Mouse (Mus musculus): Measurements from ENCODE around the gene Sipa1l3.

The Sipa1l3 gene

DNA sequence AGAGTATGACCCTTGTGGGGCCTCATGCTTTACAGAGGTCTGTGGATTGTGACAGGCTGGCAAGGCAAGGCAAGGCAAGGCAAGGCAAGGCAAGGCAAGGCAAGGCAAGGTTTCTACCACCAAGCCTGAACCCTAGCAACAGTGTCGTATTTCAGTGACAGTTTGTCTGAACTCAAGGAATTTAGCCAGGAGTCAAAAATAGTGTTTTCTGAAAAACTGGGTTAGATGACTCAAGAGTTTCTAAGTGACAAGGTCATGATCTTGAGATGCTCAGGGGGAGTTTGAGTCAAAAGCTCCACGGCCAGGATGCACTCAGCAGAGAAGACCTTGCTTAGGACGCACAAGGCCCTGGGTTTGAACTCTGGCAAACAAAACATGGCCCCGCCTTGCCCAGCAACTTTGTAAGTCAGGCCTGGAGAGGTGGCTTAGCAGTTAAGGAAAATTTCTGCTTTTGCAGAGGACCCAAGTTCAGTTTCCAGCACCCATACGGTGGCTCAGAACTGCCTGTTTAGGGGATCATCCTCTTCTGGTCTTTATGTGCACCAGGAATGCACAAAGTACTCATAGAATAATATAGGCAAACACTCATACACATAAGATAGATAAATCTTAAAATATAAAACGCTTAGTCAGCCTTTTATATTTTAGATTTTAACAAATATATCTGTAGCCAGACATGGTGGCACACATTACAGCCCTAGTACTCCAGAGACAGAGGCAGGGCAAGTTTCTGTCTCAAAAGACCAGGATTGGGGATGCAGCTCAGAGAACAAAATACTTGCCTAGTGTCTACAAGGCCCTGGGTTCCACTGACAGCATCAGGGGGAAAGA, 182.4 kb downstream of the Sipa1l3 start:
- DNase-seq (ENCODE audit: low spot score): no peak

GRCm38 (mm10) chr7:29335276-29335675, 183.2 kb downstream of the Sipa1l3 start:
- DNase-seq (ENCODE audit: low spot score): no peak

DNA sequence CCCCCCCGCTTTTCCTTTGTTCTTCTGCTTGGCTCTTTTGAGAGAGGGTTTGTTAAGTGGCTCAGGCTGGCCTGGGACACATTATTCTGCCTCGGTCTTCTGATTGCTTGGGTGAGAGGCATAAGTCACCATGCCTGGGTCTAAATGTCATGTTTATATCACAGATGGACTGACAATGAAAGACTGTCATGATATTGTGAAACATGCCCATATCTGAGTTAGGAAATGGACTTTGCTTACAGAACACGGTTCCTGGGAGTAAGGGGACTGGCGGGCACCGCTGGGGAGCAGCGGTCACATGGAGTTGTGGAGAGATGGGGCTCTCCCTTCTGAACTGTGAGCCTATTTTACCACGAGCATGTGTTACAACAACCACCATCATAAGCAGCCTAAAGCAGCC, 184.3 kb downstream of the Sipa1l3 start:
- no peak for DNase-seq (ENCODE audit: low spot score)

GRCm38 (mm10) chr7:29328984-29329383, 189.5 kb downstream of the Sipa1l3 start:
- no peak for DNase-seq (ENCODE audit: low spot score)

DNA sequence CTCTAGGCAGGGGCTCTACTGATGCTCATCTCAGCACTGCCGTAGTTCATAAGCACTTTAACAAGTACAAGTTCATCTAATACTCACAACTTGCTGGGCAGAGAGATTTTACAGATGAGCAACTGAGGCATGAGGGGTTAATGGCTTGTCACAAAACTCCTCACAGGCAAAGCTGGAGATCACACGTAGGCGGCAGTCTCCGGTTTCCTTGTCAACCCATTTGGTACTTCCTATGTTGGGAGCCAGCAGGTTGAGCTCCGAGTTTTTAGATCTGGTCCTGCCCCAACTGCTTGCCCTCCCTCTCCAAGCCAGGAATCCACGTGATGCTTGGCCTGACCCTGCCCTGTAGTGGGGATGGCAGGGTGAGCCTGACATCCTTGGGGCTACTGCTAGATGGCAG, 191.4 kb downstream of the Sipa1l3 start:
- no peak for DNase-seq (ENCODE audit: low spot score)

DNA sequence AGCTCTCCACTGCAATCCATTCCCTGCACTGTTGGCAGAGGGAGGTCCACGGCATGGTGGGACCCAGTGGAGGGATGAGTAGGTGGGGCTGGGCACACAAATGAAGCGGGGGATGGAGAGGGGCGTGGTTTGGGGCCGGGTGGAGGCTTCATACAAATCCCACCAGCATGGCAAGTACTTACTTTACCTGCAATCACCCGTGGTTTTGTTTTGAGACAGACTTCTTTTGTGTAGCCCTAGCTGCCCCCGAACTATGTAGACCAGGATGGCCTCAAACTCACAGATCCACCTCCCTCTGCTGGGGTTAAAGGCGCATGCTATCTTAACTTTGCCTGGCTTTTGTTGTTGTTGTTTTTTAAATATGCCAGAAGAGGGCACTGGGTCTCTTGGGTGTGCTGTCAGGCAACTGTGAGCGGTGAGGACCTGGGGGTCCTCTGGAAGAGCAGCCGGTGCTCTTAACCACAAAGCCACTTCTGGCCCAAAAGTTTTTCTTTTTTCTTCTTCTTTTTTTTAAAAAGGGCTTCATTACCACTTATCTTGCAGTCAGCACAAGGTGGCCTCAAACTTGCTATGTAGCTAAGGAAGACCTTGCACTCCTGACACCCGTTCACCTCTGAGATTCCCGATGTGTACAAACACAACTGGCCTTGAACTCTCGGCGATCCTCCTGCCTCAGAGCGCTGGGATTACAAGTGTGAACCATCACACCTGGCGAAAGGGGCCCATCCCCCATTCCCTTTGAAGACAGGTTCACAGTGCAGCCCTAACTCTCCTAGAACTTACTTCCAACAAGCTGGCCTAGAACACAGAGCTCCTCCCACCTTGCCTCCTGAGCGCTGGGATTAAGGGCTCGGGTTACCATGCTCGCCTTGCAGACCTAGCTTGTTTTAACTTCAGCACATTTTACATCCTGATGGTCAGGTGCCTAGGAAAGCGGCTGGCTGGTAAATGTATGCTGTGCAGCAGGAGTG, 198.8 kb downstream of the Sipa1l3 start:
- no peak for DNase-seq (ENCODE audit: low spot score)

GRCm38 (mm10) chr7:29318115-29318911, 200.1 kb downstream of the Sipa1l3 start:
- peak; percentile 69 for DNase-seq (ENCODE audit: low spot score)

- peak; percentile 86 for DNase-seq (ENCODE audit: low spot score)
Observed at GRCm38 (mm10) chr7:29317558-29317957, 200.9 kb downstream of the Sipa1l3 start.

DNA sequence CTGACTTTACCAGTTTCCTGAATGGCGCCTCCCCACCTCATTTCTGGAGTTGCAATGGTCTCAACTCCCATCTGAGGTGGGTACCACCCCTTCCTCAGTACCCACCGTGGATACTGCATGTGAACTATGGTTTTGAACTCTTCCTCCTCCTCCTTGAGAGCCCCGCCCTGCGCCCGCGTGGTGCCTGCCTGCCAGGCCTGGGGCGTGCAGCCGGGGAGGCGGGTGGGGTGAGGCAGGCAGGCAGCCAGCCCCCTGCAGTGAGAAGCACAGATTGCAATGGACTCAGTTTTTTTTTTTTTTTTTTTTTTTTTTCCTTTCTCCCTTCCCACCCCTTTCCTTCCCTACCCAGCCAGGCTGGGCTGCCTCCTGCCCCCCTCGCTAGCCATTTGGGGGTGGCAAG, 201.5 kb downstream of the Sipa1l3 start:
- DNase-seq (ENCODE audit: low spot score): peak; percentile 70

- DNase-seq (ENCODE audit: low spot score): no peak
Observed at GRCm38 (mm10) chr7:29316137-29316734, 202.2 kb downstream of the Sipa1l3 start.

- no peak for DNase-seq (ENCODE audit: low spot score)
Observed at GRCm38 (mm10) chr7:29314844-29315628, 203.4 kb downstream of the Sipa1l3 start.

- DNase-seq (ENCODE audit: low spot score): no peak
Observed at GRCm38 (mm10) chr7:29313572-29314261, 204.7 kb downstream of the Sipa1l3 start.

DNA sequence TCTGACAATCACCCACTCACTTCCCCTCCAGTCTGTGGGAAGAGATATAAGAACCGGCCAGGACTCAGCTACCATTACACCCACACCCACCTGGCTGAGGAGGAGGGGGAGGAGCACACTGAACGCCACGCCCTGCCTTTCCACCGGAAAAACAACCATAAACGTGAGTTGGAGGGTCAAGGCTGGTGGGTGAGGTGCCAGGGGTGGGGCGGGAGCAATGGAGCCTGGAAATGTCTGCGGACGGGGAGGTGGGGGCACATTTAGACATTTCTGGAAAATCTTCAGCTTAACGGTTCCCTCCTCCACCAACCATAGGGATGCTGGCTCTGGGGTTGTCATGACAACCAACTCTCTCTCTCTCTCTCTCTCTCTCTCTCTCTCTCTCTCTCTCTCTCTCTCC, 205.4 kb downstream of the Sipa1l3 start:
- no peak for DNase-seq (ENCODE audit: low spot score)

DNA sequence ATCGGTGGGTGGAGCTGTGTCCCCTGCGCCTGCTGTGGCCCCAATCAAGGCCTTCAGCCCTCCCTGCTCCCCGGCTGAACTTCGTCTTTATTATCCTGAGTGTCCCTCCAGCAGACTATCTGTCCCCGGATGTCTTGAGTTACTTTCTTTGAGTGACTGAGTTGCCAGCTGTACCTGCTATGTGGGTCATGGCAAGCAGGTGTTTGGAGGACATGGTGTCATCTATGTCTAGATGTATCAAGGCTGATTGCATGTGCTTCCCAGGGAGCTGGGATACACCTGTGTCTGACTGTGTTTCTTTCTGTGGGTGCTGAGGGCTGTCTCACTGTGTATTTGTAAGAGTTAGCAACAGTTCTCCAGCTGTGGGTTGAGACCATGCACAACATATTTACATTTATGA, 208.7 kb downstream of the Sipa1l3 start:
- no peak for DNase-seq (ENCODE audit: low spot score)

- no peak for DNase-seq (ENCODE audit: low spot score)
Observed at GRCm38 (mm10) chr7:29309221-29309721, 209.2 kb downstream of the Sipa1l3 start.

- peak; percentile 94 for DNase-seq (ENCODE audit: low spot score)
Observed at GRCm38 (mm10) chr7:29307350-29308104, 210.9 kb downstream of the Sipa1l3 start.

- peak; percentile 89 for DNase-seq (ENCODE audit: low spot score)
Observed at GRCm38 (mm10) chr7:29306619-29307018, 211.8 kb downstream of the Sipa1l3 start.

DNA sequence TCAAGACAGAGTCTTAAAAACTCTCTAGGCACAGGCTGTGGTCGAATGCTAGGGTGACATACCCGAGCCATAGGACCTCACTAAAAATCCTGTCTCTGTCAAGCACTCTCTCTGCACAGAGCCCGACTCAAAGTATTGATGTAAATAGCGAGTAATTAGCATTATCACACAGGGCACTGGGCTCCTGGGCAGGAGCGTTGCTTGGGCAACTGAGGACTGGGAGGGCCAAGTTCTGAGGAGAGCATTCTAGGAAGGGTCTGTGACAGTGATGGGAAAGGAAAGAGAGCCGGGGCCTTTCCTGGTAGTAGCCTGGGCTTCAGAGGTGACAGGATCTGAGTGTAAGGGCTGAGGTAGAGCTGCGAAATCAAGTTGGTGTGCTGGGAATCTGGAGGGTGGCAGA, 212.3 kb downstream of the Sipa1l3 start:
- DNase-seq (ENCODE audit: low spot score): no peak

Data from retina, embryonic 14.5 days (tissue).